Mouse (Mus musculus) fat pad, adult 2 months (tissue): Measurements from ENCODE around the gene Cphx1.
"Not testable (repeated sequence)": the region's sequence is repeated elsewhere in the genome, so short reads cannot be mapped to it uniquely, and the experiment has no call there.

ENCODE experiments used
- DNase-seq: peaks from one replicate; pipeline ENCODE4 v3.0.0-alpha.2; 2011; ENCODE audit warnings: low read depth, low spot score; ENCODE audit errors: extremely low read depth

Cphx1 gene

DNA sequence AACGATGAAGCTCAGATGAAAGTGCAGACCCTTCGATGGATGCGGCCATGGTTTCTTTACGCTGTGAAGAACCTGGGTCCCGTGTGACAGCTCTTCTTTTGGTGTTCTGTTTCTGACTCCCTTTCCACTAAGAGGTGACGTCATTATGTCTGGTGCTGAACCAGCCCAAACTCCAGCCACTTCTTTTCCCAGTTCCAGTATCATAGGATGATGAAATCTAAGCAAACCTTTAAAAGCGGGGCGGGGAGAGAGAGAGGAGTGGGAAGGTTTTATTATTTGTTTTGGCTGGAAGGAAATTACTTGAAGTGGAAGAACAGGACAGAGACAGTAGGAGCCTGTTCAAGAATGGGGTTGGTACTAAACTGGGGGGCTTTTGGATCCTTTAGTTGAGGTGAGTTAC lies at the start of gene Cphx1:
Gene Cphx1, plus strand, starts transcription at position 301 of the 400 bp plus-strand sequence.
- DNase-seq, result not testable (repeated sequence)

DNA sequence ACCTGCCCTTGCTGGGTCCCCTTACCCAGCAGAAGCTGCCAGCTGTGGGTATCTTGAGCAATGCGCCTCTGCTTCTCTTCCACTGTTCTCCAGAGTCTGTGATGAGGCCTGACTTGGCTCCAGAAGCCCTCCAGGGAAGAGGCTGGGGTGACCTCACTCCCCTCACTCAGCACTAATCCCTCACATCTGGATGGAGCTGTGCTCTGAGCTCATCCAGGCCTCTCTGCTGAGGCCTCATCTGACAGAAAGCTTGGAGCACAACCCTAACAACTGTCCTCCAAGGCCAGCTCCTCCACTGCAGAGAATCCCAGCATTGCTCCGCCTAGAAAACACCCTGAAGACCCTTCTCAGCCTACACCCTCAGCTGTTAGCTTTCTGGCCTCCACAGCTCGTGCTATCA lies 43.5 kb upstream of the Cphx1 start:
- DNase-seq, result not testable (repeated sequence)

DNA sequence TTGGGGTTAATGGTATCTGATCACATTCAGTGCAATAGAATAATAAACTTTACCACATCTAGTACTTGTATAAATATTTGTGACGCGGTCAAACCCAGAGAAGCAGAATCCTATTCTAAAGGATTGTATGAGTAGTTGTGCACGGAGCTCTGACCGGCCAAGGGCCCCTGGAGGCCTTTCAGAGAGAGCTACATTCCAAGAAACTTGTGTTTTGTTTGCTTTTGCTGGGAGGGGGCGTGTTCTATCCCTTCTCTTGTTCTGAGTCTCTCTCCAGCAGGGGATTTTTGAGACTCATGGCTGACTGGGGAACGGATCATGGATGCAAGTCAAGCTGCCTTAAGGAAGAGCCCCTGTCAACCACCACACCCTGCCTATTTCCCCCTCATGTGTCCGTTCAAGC lies 42.4 kb upstream of the Cphx1 start:
- not testable (repeated sequence) for DNase-seq

DNA sequence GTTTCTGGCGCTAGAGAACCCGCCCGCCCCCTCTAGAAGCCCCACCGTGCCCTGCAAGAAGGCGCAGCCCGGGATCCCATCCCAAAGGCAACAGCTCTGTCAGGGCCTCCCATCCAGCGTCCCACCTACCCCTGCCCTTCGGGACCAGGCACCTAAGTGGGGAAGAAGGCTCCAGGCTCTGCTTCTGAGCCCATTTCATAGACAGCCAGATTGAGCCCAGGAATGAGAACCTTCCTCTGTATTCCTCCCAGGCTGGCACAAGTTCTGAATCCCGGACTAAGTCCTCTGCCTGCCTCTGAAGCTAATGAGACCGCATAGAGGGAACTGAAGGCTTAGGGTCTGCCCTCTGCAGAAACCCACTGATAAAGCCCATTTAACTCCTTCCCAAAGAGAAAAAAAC lies 35.1 kb upstream of the Cphx1 start, which contains the start of gene Plac9a:
Gene Plac9a, minus strand, starts transcription at position 101 of the 400 bp plus-strand sequence.
- not testable (repeated sequence) for DNase-seq

DNA sequence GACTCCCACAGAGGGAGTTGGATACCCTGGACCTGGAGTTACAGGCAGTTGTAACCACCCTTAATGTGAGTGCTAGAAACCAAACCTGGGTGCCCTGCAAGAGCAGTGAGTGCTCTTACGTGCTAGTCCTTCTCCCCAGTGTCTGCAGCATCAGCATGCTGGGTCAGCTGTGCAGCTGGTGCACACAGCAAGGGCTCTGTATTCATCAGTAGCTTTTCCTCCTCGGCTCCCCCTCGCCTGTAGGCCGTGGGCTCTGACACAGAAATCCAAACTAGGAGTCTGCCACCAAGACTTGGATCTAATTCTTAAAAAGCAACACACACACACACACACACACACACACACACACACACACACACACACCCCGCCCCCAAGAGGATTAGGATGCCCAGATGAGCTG lies 32.9 kb upstream of the Cphx1 start:
- DNase-seq, result not testable (repeated sequence)

DNA sequence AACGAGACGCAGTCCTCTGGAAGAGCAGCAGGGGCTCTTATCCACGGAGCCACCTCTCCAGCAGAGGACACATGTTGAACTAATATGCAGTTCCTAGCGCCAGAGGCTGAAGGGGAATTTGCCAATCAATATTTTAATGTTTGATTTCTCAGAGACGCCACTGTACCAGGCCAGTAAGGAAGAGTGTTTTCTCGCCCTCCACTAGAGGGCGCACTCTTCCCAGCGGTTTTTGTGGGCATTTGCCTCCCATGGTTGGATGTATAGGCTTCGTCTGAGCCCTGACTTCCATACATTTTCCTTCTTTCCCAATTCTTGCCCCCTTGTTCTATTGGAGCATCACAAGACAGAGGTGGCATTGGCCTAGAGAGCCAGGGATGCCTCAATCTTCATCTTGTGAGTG lies 30.8 kb upstream of the Cphx1 start:
- not testable (repeated sequence) for DNase-seq

DNA sequence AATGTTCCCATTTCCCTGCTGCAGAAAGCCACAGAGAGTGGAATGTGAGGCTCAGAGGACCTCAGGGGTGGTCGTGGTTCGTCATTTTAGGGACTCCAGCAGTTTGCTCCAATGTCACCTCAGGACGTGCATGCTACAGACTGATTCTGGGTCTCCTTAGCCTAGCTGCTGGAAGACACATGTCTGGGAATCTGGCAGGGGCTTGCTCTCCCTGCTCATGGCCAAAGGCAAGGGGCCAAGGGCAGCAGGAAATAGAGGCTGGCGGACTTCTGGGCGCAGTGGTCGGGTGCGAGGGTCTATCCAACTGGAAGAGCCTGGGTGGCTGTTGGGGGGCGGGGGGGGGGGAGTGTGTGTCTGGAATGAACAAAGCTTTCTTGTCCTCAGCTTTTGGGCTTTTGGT lies 29.1 kb upstream of the Cphx1 start:
- not testable (repeated sequence) for DNase-seq

DNA sequence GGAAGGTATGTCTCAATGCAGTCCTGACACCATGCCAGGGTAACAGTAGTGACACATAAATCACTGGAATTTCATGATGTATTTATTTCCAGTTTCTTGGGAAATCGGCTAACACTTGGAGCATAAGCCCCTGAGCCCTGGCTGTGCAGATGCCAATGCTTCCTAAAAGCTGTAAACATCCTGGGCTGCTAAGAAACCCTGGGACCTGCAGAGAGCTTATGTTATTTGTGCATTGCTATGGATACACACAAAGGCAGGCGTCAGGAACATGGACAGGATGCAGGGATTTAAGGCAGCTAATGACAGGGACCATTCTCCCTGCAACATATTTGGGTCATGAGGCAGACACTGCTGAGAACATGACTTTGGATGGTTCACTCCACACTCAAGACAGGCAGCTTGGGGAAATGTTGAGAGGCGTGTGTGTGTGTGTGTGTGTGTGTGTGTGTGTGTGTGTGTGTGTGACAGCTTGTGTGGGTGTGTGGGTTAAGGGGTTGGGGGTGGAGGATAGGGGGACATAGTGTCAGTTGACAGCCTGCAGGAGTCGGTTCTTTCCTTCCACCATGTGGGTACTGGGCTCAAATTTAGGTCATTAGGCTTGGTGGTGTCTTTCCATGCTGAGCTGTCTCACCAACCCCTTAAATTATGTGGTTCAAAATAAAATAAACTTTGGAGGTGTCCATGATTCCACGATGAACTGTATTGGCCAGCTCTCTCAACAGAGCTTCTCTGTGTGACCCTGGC lies 19.5 kb upstream of the Cphx1 start:
- DNase-seq, result not testable (repeated sequence)

DNA sequence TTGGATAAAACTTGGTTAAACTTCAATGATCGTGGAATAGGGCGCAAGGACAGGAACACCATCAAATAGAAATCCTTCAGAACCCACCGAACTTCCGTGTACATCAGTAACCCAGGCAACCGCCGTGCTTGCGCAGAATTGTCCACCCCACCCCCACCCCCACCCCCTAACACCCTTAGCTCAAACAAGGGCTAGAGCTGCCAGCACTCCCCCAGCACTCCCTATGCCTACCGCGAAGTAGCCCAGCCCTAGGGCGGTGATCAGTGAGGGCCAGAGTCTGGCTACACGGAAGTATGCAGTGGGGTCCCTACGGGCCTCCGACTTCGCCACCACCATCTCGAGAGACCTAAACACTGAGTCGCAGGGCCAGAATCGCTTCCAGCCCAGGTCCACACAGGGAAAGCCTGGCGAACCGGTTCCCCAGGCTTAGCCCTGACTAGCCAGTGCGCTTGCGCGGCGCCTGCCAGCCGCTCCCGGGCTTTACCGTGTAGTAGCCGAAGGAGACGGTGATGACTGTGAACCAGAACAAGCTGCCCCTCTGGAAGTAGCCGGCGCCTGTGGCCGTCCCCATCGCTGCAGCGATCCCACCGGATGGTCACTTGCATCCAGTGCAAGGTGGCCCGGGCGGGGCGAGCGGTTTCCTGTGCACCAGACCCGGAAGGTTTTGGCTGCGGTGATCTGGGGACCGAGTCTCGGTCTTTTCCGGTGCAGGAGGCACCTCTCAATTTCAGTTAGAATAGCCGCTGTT lies 11.1 kb upstream of the Cphx1 start:
- not testable (repeated sequence) for DNase-seq

DNA sequence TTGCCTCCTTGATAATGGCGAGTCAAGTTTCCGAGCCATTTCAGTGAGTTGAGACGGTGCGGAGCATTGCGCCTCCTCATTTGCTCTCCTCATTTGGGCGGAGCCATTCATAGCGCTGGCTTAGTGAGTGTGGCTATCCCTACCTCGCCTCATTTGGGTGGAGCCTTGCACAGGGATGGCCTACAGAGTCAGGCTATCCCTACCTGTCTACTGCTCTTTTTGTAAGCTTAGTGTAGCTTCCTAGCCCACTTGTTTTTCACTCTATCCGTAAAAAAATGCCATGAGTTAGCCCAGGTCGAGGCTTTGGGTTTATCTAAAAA lies 10.6 kb upstream of the Cphx1 start, which contains the start of gene Tmem254a:
Gene Tmem254a, minus strand, starts transcription at position 111 of the 320 bp plus-strand sequence.
- DNase-seq, result not testable (repeated sequence)

DNA sequence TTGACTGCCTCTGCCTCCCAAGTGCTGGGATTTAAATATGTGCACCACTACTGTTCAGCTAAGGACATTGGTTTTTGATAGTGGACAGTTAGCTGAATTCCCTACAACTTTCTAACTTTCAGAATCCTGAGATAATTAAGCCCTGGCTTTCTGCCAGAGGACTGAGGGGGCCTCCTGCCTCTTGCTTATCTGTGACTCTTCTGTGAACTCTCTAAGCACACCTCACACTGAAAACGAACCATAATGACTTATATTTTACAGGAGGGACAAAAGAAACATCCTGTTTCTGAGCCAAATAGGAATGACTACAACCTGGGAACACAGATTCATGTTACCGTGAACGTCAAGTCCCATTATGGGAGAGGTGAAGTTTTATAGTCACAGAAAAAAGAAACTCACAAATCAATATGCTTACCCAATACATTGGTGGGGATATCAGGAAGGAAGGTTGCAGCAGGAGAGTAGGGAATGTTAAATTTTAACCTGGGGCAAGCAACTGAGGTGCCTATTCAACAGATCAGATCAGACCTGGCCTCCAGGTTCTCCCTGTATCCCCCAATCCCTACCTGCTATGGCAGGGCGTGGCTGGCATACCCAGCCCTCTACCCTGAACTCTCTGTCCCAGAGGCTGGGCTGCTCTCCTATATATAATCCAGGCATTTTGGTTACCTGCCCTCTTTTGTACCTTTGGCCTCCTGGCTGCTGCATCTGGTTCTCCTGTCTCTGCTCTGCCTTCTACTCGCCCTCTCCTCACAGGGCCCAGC lies 1.1 kb upstream of the Cphx1 start:
- DNase-seq, result not testable (repeated sequence)

DNA sequence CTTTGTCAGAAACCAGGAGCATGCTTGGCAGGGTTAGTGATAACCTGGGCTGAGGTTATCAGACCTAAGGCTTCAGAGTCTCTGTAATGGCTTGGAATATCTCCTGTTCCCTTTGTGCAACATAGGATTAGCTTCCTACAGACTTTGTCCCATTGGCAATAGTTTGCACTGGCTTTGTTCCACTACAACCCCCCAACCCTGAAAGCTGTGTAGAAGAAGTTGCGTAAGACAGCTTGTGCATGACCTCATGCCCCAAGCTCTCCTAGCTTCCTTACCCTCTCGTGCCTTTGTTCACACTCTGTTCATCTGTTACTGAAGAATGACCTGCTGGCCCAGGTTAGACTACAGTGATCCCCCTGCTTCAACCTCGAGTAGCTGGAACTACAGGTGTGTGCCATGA lies 19.8 kb downstream of the Cphx1 start:
- not testable (repeated sequence) for DNase-seq

DNA sequence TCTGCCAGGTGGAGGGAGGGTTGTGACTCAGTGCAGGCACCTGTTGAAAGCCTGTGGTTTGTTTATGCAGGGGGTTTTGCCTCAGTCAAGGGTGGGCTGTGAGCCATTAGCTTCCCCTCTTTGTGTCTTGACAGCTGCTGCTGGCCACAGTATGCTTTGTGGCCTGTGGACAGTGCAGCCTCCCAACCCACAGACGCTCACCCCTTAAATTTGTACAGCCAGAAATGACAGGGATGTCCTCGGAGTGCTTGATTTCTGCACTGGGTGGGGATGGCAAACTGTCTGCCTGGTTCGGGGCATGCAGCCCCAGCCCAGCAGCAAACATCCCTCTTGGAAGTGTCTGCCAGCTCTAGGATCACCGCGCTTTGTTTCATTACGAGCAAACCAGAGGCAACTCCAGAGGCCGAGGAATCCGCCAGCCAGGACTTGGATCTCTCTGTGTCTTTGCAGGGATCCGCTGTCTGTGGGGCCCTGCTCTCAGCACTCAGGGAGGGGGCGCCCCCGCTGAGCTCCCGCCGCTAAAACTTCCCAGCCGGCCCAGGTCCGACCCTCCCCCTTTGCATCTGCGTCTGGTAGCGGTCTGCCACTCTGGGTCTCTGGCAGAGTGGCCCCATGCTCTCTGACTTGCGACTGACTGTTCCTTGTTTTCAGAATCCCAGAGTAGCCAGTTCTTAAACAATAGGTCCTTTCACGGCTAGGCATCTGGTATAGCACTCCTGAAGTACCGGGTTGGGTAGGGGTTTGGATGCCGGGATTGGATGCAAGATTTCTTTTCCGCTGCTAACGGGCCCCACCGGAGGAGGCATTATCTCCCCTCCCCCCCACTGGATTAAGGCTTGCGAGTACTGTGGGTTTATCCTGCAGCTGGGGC lies 40.5 kb downstream of the Cphx1 start, which contains the start of gene Duxbl1:
Gene Duxbl1, plus strand, starts transcription at position 207 of the 871 bp plus-strand sequence.
- DNase-seq, result not testable (repeated sequence)

DNA sequence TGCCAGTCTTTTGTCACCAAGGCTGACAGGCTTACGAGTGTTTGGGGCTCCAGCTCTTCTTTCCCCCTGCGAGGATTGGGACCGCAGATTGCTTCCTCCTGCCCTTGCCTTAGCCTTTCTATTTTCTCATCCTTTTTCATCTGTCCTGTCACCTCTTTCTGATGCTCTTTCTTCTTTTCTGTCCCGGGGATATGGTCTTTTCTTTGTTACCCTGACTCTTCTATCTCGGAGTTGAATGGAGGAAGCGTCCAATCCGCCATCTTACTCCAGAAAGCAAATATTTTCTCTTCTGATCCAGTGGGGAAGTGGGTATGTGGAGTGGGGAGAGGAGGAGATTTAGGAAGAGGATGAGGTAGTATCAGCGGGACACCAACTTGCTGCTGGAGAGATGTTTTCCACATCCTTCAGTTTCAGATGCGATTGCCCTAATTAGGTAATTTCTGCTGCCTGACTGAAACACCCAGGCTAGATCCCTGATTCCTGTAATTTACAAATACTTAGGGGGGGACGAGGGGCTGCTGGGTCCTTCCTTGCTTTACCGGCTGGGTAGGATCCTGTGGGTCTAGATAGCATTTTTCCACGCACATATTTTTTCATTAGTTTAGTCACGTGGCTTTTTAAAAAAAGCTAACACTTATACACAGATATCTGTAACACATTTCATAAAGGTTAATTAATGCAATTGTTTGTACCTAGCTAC lies 41.3 kb downstream of the Cphx1 start:
- not testable (repeated sequence) for DNase-seq

DNA sequence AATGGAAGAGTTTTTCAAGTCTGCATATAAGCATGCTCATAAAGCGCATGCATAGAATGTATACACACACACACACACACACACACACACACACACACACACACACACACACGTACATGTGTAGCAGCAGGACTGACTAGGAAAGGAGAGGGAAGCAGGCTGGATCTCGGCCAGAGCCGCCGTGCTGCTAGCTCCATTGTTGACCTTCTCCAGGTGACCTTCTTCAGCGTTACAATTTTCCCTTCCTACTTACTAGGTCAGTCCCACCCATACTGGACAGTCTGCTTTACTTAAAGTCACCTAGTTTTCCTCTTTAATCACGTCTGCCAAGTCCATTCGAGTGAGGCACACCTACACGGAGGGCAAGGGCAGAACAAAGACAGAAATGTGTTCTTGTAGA lies 43.8 kb downstream of the Cphx1 start:
- DNase-seq, result not testable (repeated sequence)
